Comparison of ENCODE assay signal across 10 mouse cellular contexts in genomic region chr9:123678327-123679105, GRCm38 (mm10). TPM values are rescaled to one million over a fixed set of nuclear protein-coding genes. Genes with fewer than 3 reads are reported as not detected.
DNase-seq lines count a peak whose midpoint lies in the region; TF ChIP-seq lines count a peak whose summit lies in the region.
"Had no signal": no experiment of that assay in that cellular context is flagged by ENCODE, and none has a peak within 500 bp of the region (broad histone marks: within the 10 kb centered on the region; RNA-seq: fewer than 3 reads in every experiment).

Gene Ccr9, plus strand, starts transcription at chr9:123678439.
Gene Slc6a20a, minus strand, starts transcription at chr9:123678885.

- no peak within 1 kb of the TSS for H3K27ac ChIP-seq in bone marrow macrophage, adult 2 months (ENCODE audit: insufficient read depth, low read depth, low read length)

- H3K4me3 ChIP-seq in bone marrow macrophage, adult 2 months (ENCODE audit: insufficient read depth, low read length) = peak within 1 kb of the TSS; percentile 58

- no peak for TF ChIP-seq POLR2A in bone marrow macrophage, adult 2 months (IDR thresholded peaks at IDR 0.05; ENCODE audit: borderline replicate concordance, low read depth, low read length)

- peak; percentile 14 to 24 for DNase-seq in cerebellum, postnatal 10 days
- no peak for DNase-seq in cerebellum, adult 8-10 months
- DNase-seq in gastrocnemius, postnatal 25 days = peak; percentile 10
- DNase-seq in kidney, postnatal 10 days = peak; percentile 68
- DNase-seq in lung, postnatal 36 days = peak; percentile 19
- peak; percentile 71 to 83 for DNase-seq in spleen, postnatal 10 days (ENCODE audit: low spot score in 2 of 2)
- DNase-seq in layer of hippocampus, postnatal 36 days = no peak

- H3K4me1 ChIP-seq in bone marrow macrophage, adult 2 months (ENCODE audit: control insufficient read depth, insufficient read depth, low read length) = peaks cover 14% of the 10 kb centered on the region

- no peak for TF ChIP-seq CTCF in bone marrow macrophage, adult 2 months (IDR thresholded peaks at IDR 0.05; ENCODE audit: low read depth, low read length)

RNA-seq across cellular contexts. Expression of gene Ccr9, which starts in this region (rescaled TPM):
- not detected in 2 replicates for polyA plus RNA-seq in bone marrow macrophage, adult 2 months (2012; ENCODE audit: insufficient read depth, insufficient read length, missing spikeins)
- under 1 TPM in 1 of 2 experiments, not detected in 1; 0.16 TPM for total RNA-seq in gastrocnemius, postnatal 25 days (2021)
- under 1 TPM; 0.23 to 0.32 TPM for total RNA-seq in layer of hippocampus, postnatal 36 days (2021)

RNA-seq across cellular contexts. Expression of gene Slc6a20a, which starts in this region (rescaled TPM):
- not detected in 2 replicates for polyA plus RNA-seq in bone marrow macrophage, adult 2 months (2012; ENCODE audit: insufficient read depth, insufficient read length, missing spikeins)
- not detected for total RNA-seq in gastrocnemius, postnatal 25 days (2021)
- 10 to 100 TPM; 10.5 to 16.1 TPM for total RNA-seq in layer of hippocampus, postnatal 36 days (2021)
- total RNA-seq: heart, postnatal 14 days had no signal
- polyA plus RNA-seq: C2C12 had no signal

Comparison
In these comparisons a context has a peak if more than half of its experiments do, and no peak if none do; other contexts are left out.
1. RNA of gene Slc6a20a (total RNA-seq): 10.5 to 16.1 TPM in layer of hippocampus, postnatal 36 days; not detected in gastrocnemius, postnatal 25 days; every median in the first group is over 10 times any median in the second.
2. DNase-seq: peak in cerebellum, postnatal 10 days (2 of 2), kidney, postnatal 10 days (single experiment), lung, postnatal 36 days (single experiment) and spleen, postnatal 10 days (2 of 2); none in cerebellum, adult 8-10 months (single experiment) and layer of hippocampus, postnatal 36 days (0 of 2).
3. Peak in DNase-seq in gastrocnemius, postnatal 25 days; RNA of the genes that start here not detected or under 1 TPM.